Mouse (Mus musculus) left cerebral cortex, postnatal 36 days (tissue): ENCODE measurements around the gene Irgq. TPM values are rescaled to one million over a fixed set of nuclear protein-coding genes. Genes with fewer than 3 reads are reported as not detected.

Source experiments
- DNase-seq, 2 experiments: peaks; one replicate each; pipeline ENCODE4 v3.0.0; 2021 to 2022; ENCODE audit warnings: low spot score in 2 of 2, mixed read lengths in 1 of 2
- intact Hi-C: fragments of 180-260 bp; cut with DNase I; formaldehyde crosslinking; loops from one replicate; pipeline ENCODE4 v1.15.1; 2025
- total RNA-seq, 2 experiments: library from RNA; stranded (reverse); gene quantifications; 2 replicates each; pipeline ENCODE4 v1.2.3; 2021

Gene Irgq
- total RNA-seq, 2 experiments from 2014 or later, result 80.8 to 89.2 TPM

DNA sequence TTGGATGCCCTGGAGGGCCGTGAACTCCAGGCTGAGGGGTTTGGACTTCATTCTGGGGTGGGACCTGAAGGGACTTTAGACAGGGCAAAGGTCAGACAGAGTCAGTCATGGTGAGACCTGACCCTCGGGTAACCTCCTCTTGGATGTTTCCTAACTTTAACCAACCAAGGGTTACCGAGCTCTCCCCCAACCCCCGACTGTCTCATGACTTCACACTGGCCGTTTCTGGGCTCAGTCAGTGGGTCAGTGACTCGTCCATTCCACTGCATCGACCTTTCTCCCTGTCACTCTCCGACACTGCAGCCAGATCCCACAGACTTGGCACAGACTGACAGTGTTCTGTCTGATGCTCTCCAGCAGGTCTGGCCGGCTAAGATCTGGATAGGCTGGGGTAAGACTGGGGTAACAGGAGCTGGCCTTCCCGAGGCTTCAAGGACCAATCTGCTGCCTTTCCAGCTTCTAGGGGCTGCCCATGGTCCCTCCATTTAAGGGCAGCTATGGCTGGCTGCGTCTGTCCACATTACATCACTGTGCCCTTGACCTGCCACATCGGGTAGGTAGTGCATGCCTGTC lies 43.8 kb downstream of the Irgq start:
- intact Hi-C loops, result no loop called here
- no peak for DNase-seq

DNA sequence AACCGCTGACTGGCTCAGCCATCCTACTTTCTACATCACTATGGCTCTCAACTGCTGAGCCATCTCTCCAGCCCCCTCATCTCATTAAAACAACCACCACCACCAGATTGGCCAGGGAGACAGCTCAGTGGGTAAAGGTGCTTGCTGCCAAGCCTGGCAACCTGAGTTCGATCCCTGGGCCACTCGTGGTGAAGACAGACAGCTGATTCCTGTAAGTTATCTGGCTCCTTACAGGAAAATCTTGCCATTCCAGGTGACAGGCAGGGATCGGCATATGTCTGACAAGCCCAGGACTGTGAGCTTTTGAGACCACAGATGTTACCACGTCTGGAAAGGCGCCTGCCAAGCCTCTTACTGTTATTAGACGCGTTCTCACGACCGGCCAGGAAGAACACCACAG lies 47.3 kb downstream of the Irgq start:
- DNase-seq, result no peak

DNA sequence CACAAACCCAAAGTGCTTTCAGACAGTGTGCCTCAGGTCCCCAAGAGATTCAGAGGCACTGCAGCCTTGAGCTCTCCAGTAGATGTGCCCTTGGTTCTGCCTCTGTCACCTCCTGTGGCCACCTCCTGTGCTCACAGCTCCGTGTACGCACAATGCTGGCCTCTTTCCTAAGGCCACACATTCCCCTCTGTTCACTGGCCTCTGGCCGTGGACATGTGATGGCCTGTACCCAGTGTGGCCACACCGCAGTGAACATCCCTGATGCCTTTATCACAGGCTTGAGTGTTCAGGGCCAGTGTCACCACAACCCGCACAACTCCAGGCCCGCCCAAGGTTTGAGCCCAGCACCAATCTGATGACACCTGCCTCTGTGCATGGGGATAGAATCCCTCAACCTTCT lies 54.4 kb downstream of the Irgq start:
- intact Hi-C loops, result no loop called here
- DNase-seq, result no peak

More for the DNA sequence above, 47.3 kb downstream of the Irgq start:
- intact Hi-C loops, result no loop called here

DNA sequence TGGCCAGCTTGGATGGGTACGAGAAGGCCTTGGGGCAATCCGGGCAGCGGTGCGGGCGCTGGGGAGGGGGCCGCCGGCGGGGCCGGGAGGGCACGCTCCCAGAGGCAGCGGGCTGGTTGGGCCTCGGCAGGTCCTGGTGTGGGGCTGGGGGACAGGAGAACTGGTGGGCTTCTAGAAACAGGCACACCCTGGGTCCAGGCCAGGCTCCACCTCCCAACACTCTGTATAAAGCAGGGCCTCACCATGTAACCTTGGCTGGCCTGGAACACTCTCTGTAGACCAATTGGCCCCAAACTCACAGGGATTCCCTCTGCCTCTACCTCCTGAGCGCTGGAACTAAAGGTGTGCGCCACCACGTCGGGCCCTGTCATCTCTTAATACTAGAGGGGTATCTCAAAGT lies 55.5 kb downstream of the Irgq start:
- intact Hi-C loops, result no loop called here
- DNase-seq, result no peak

DNA sequence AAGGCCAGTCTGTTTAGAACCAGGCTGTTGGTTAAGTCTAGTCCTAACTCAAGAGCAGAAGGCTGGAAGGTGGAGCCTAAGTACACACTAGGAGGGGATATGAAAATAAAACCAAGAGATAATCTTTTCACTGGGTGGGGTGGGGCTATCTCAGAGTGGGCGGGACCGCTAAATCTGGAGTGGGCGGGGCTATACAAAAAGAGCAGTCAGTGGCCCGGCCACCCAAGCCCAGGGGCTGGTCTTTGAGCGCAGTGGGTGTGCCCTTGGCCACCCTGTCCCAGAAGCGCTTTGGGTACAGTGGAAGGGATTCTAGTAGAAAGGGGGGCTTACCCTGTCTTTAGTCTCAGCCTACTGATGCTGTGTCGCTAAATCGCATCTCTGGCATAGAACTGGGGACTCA lies 56.3 kb downstream of the Irgq start:
- intact Hi-C loops, result no loop called here
- no peak for DNase-seq

DNA sequence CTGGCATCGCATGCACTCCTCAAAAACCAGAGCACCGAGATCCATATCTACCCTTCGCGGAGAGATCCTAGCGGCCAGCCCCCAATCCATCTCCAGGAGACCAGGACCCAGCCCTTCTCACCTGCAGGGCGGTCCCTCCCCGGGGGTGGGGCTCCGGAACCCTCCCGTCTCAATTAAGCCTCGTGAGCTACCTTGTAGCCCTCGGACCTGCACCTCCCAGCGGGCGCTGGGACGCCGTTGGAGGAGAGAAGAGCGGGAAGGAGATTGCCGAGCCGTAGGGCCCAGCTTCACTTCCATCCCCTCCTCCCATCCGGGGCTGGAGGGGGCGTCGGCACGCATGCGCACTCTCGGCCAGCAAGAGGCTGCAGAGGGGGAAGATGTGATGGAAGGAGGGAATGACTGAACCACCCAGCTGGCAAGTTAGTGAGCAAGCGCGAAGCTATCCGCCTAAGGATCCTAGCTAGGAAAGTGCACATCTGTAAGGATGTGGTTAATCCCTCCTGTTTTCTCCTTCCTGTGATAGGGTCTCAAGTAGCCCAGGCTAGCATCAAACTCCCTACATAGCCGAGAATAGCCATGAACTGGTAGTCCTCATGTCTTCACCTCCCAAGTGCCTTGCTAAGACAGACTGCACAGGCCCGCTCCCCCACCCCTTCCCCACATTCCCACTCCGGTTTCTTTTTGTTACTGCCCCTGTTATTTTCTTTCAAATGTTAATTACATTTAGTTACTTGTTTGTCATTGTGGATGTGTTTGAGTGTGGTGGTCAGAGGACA lies 57.0 kb downstream of the Irgq start, which contains the start of the genes Ethe1 and Zfp575:
Ethe1 (plus strand) TSS at position 214 of the 776 bp plus-strand sequence.
Zfp575 (minus strand) TSS at position 312 of the 776 bp plus-strand sequence.
- peak; percentile 83 to 88 for DNase-seq
- intact Hi-C loops, result no loop called here

Other genes starting within 250 kb of the Irgq start
- gene Zfp61, start 229.5 kb upstream of the Irgq start, total RNA-seq, result 10 to 100 TPM; 21.9 to 23.9 TPM
- gene Zfp94, start 214.0 kb upstream of the Irgq start, total RNA-seq, result 10 to 100 TPM; 13.2 to 16.2 TPM
- gene Tescl, start 196.8 kb upstream of the Irgq start, total RNA-seq, result not detected
- not detected for gene Lypd5, start 181.5 kb upstream of the Irgq start, total RNA-seq
- under 1 TPM; 0.42 to 0.77 TPM for gene Kcnn4, start 160.4 kb upstream of the Irgq start, total RNA-seq
- gene Smg9, start 131.1 kb upstream of the Irgq start, total RNA-seq, result 10 to 100 TPM; 39.6 to 51.1 TPM
- under 1 TPM; 0.42 to 0.72 TPM for gene Irgc1, start 78.4 kb upstream of the Irgq start, total RNA-seq
- 1 to 10 TPM in 1 of 2 experiments, under 1 TPM in 1; 0.91 to 1.7 TPM for gene Plaur, start 68.2 kb upstream of the Irgq start, total RNA-seq
- gene Cadm4, start 48.7 kb upstream of the Irgq start, total RNA-seq, result 100 to 1,000 TPM; 235 to 307 TPM
- 10 to 100 TPM; 47.9 to 49.4 TPM for gene Zfp428, start 23.7 kb upstream of the Irgq start, total RNA-seq
- not detected for gene AC161166.1, start 18.2 kb upstream of the Irgq start, total RNA-seq
- not detected for gene Pinlyp, start 15.4 kb downstream of the Irgq start, total RNA-seq
- 10 to 100 TPM; 29.8 to 41.4 TPM for gene Xrcc1, start 15.6 kb downstream of the Irgq start, total RNA-seq
- 10 to 100 TPM; 11.8 to 14.3 TPM for gene Ethe1, start 56.9 kb downstream of the Irgq start, total RNA-seq
- 1 to 10 TPM; 6.6 to 6.8 TPM for gene Zfp575, start 57.0 kb downstream of the Irgq start, total RNA-seq
- gene Phldb3, start 80.1 kb downstream of the Irgq start, total RNA-seq, result under 1 TPM; 0.22 to 0.48 TPM
- 1 to 10 TPM in 1 of 2 experiments, under 1 TPM in 1; 0.32 to 1.3 TPM for gene Lypd3, start 105.9 kb downstream of the Irgq start, total RNA-seq
- gene Tex101, start 146.0 kb downstream of the Irgq start, total RNA-seq, result not detected
- not detected for gene BC049730, start 178.6 kb downstream of the Irgq start, total RNA-seq
- not detected for gene Gm4763, start 196.2 kb downstream of the Irgq start, total RNA-seq
- gene Cd177, start 229.6 kb downstream of the Irgq start, total RNA-seq, result not detected
- not detected for gene Ceacam10, start 246.5 kb downstream of the Irgq start, total RNA-seq